Mouse (Mus musculus) embryonic facial prominence, embryonic 14.5 days (tissue): ENCODE data around the gene Srprb. TPM values are rescaled to one million over a fixed set of nuclear protein-coding genes. Genes with fewer than 3 reads are reported as not detected.
"Not testable (repeated sequence)": the region's sequence is repeated elsewhere in the genome, so short reads cannot be mapped to it uniquely, and the experiment has no call there.

ENCODE experiments used
- ATAC-seq: fragments of 200-750 bp; cut with Nextera tagmentation; 2 replicates; pipeline ENCODE4 v1.8.0; 2017; ENCODE audit warnings: low read depth, moderate number of reproducible peaks, moderate TSS enrichment
- DNase-seq: peaks from one replicate; pipeline ENCODE4 v3.0.0-alpha.2; 2015; ENCODE audit warnings: low spot score
- H3K27ac ChIP-seq: fragments of 300-500 bp; sonication (generic); replicated peaks from 2 replicates; pipeline ENCODE4 v1.5.1; 2014; ENCODE audit warnings: low read depth, mild to moderate bottlenecking, low read length, moderate library complexity
- H3K27me3 ChIP-seq: fragments of 300-500 bp; sonication (generic); replicated peaks from 2 replicates; pipeline ENCODE4 v1.6.1; 2014; ENCODE audit warnings: low read length; ENCODE audit not compliant: control insufficient read depth, insufficient read depth
- H3K36me3 ChIP-seq: fragments of 300-500 bp; sonication (generic); 2 replicates; pipeline ENCODE4 v1.6.1; 2014; ENCODE audit warnings: low read length, mixed read lengths; ENCODE audit not compliant: control insufficient read depth, insufficient read depth
- H3K4me1 ChIP-seq: fragments of 300-500 bp; sonication (generic); 2 replicates; pipeline ENCODE4 v1.6.1; 2014; ENCODE audit warnings: antibody characterized with exemption, low read length; ENCODE audit not compliant: control insufficient read depth, insufficient read depth
- H3K4me2 ChIP-seq: fragments of 300-500 bp; sonication (generic); 2 replicates; pipeline ENCODE4 v1.6.1; 2014; ENCODE audit warnings: low read depth, mild to moderate bottlenecking, low read length, moderate library complexity, mixed read lengths
- H3K4me3 ChIP-seq: fragments of 300-500 bp; sonication (generic); 2 replicates; pipeline ENCODE4 v1.5.1; 2014; ENCODE audit warnings: low read depth, mild to moderate bottlenecking, low read length
- H3K9ac ChIP-seq: fragments of 300-500 bp; sonication (generic); 2 replicates; pipeline ENCODE4 v1.6.1; 2014; ENCODE audit warnings: low read depth, mild to moderate bottlenecking, low read length, moderate library complexity, mixed read lengths
- H3K9me3 ChIP-seq: fragments of 300-500 bp; sonication (generic); 2 replicates; pipeline ENCODE4 v1.6.1; 2016; ENCODE audit warnings: low read length; ENCODE audit not compliant: control insufficient read depth
- WGBS: fragments of 180-500 bp; shearing (Covaris S2); extraction: QIAGEN DNeasy Blood & Tissue Kit; methylation state at CpG from one replicate; pipeline ENCODE4 v1.1.7; 2014; 5-methylcytosine and 5-hydroxymethylcytosine counted together
- polyA plus RNA-seq: library from polyadenylated mRNA; unstranded; fragments of >200 nt; fragmentation: Nextera tagmentation; extraction: Ambion mirVana; gene quantifications from 2 replicates; pipeline ENCODE4 v1.2.1, GENCODE M21; 2014

The Srprb gene
- polyA plus RNA-seq, 1 experiment from 2014 or later = 73.5 TPM

DNA sequence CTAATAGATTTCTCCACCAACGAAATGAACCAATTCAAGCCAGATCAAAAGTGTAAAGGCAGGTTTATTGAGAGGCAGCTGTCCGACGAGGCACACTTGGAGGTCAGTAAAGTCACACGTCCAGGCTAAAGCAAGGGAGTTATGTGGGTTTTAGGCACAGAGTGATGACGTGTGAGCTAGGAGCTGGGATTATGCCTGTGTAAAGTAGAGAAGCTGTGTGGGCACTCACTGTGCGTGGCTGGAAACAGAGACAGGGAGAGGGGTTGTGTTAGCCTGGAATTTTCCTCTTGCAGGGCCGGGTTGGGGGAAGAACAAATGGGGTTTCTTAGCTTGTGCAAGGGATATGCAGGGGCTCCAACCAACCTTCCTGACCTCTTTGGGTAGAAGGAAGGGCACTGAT lies 33.2 kb downstream of the Srprb start:
- Histone ChIP-seq H3K27me3 (no peaks in the 10 kb centered on the region), H3K27ac (no peak overlapping the region), H3K9ac (no peak overlapping the region), H3K9me3 (no peaks in the 10 kb centered on the region), H3K4me2 (no peak overlapping the region), H3K4me1 (no peaks in the 10 kb centered on the region), H3K36me3 (no peaks in the 10 kb centered on the region), H3K4me3 (no peak overlapping the region)
- DNase-seq (no peak), ATAC-seq (no peak)
- WGBS = 68% methylated on average over 7 of the region's 7 CpGs

- WGBS = 65% methylated on average over 6 of the region's 6 CpGs
- H3K36me3 ChIP-seq = no peaks in the 10 kb centered on the region
- no peaks in the 10 kb centered on the region for H3K27me3 ChIP-seq
- DNase-seq (no peak), ATAC-seq (peak; percentile 58; the same call in 1 of the 2 replicates)
- H3K4me2 ChIP-seq = no peak overlapping the region
- H3K4me1 ChIP-seq = no peaks in the 10 kb centered on the region
- H3K4me3 ChIP-seq = no peak overlapping the region
- no peak overlapping the region for H3K9ac ChIP-seq
- no peaks in the 10 kb centered on the region for H3K9me3 ChIP-seq
- no peak overlapping the region for H3K27ac ChIP-seq
These were observed 33.9 kb downstream of the Srprb start for GRCm38 (mm10) chr9:103168046-103168445.

DNA sequence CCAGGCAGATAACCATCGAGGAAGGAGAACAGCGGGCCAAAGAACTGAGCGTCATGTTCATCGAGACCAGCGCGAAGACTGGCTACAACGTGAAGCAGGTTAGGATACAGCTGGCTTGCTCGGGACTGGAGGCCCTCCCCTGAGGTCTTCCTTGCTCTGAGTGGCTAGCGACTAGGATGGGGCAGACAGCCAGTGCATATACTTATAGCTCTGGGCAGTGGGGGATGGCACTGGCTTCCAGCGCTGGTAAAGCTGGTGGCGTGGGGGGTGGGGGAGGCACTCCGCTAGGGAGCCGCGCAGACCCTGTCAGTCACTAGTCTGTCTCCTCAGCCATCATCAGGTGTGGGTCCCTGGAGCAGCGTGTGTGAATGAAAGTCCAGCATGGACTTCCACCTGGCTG lies 38.1 kb downstream of the Srprb start:
- Histone ChIP-seq H3K27ac (no peak overlapping the region), H3K36me3 (no peaks in the 10 kb centered on the region), H3K27me3 (no peaks in the 10 kb centered on the region), H3K9me3 (no peaks in the 10 kb centered on the region), H3K4me3 (no peak overlapping the region), H3K4me1 (no peaks in the 10 kb centered on the region), H3K9ac (no peak overlapping the region), H3K4me2 (no peak overlapping the region)
- DNase-seq (no peak), ATAC-seq (no peak)
- WGBS = 76% methylated on average over 15 of the region's 15 CpGs

DNA sequence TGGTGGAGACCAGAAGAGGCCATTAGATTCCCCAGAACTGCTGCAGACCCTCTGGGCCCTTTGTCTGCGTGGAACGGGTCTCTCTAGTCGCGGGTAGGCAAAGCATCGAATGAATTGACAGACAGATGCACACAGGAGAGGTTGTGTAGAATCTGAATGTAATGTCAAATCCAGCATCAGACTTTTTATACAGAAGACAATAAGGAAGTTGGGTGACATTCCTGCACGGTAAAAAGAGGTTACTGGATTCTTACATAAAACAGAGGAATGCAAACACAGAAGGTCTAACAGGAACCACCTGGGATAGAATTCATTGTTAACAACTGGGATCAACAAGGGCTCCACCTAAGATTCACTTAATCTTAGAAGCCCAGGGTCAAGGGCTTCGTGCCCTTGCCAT lies 46.8 kb downstream of the Srprb start:
- not testable (repeated sequence) for H3K4me1 ChIP-seq, H3K27me3 ChIP-seq, H3K27ac ChIP-seq, H3K4me3 ChIP-seq, DNase-seq, H3K36me3 ChIP-seq, H3K9me3 ChIP-seq, H3K9ac ChIP-seq, ATAC-seq, H3K4me2 ChIP-seq
- WGBS = 74% methylated on average over 7 of the region's 7 CpGs

- Histone ChIP-seq H3K9ac (no peak overlapping the region), H3K4me1 (no peaks in the 10 kb centered on the region), H3K4me3 (no peak overlapping the region), H3K27ac (no peak overlapping the region), H3K27me3 (no peaks in the 10 kb centered on the region), H3K9me3 (no peaks in the 10 kb centered on the region; the same call in 1 of the 2 replicates), H3K36me3 (no peaks in the 10 kb centered on the region), H3K4me2 (no peak overlapping the region)
- ATAC-seq = no peak
- DNase-seq = no peak
- WGBS = 79% methylated on average over 2 of the region's 2 CpGs
These were observed 47.4 kb downstream of the Srprb start for GRCm38 (mm10) chr9:103154568-103154967.

- ATAC-seq (no peak), DNase-seq (no peak)
- H3K4me2 ChIP-seq = no peak overlapping the region
- H3K27ac ChIP-seq = no peak overlapping the region
- no peaks in the 10 kb centered on the region; the same call in 1 of the 2 replicates for H3K9me3 ChIP-seq
- WGBS = 84% methylated on average over 5 of the region's 5 CpGs
- no peaks in the 10 kb centered on the region for H3K4me1 ChIP-seq
- H3K4me3 ChIP-seq = no peak overlapping the region
- H3K36me3 ChIP-seq = no peaks in the 10 kb centered on the region
- no peaks in the 10 kb centered on the region for H3K27me3 ChIP-seq
- no peak overlapping the region for H3K9ac ChIP-seq
These were observed 48.7 kb downstream of the Srprb start for GRCm38 (mm10) chr9:103153286-103153685.

- no peak overlapping the region for H3K4me2 ChIP-seq
- peaks cover 9% of the 10 kb centered on the region for H3K4me1 ChIP-seq
- WGBS = 87% methylated on average over 12 of the region's 12 CpGs
- H3K27ac ChIP-seq = no peak overlapping the region
- no peaks in the 10 kb centered on the region; the same call in 1 of the 2 replicates for H3K9me3 ChIP-seq
- H3K9ac ChIP-seq = no peak overlapping the region
- no peak for DNase-seq
- H3K4me3 ChIP-seq = no peak overlapping the region
- no peak for ATAC-seq
- no peaks in the 10 kb centered on the region for H3K27me3 ChIP-seq
- H3K36me3 ChIP-seq = no peaks in the 10 kb centered on the region
These were observed 52.7 kb downstream of the Srprb start for GRCm38 (mm10) chr9:103149074-103149799.

- DNase-seq (no peak), ATAC-seq (no peak)
- 57% methylated on average over 13 of the region's 13 CpGs for WGBS
- Histone ChIP-seq H3K27ac (no peak overlapping the region), H3K4me1 (peaks cover 9% of the 10 kb centered on the region), H3K36me3 (no peaks in the 10 kb centered on the region), H3K4me2 (no peak overlapping the region; the same call in 1 of the 2 replicates), H3K9me3 (no peaks in the 10 kb centered on the region; the same call in 1 of the 2 replicates), H3K9ac (no peak overlapping the region), H3K4me3 (no peak overlapping the region), H3K27me3 (no peaks in the 10 kb centered on the region)
These were observed 54.8 kb downstream of the Srprb start for GRCm38 (mm10) chr9:103147103-103147502.

DNA sequence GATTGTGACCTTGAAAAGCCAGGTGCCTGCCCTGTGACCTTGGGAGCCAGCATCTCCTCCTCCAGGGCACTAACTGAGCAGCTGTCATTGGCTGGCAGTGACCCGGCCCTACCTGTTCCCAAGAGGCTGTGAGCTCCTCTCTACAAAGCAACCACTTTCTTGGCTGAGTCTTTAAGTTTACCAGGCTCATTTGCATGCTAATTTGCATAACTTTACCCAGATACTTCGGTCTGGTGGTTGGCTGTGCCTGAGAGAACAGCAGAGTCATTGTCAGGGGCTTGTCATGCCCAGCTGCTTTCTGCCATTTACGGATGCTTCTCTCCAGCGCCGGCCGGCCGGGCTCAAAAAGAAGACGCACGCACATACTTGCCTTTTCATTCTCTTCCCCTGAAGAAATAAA lies 55.2 kb downstream of the Srprb start:
- H3K36me3 ChIP-seq = no peaks in the 10 kb centered on the region
- no peaks in the 10 kb centered on the region for H3K27me3 ChIP-seq
- H3K27ac ChIP-seq = no peak overlapping the region
- 17% methylated on average over 9 of the region's 9 CpGs for WGBS
- peak; percentile 48 for DNase-seq
- H3K4me1 ChIP-seq = peaks cover 9% of the 10 kb centered on the region
- 0 out of 2 replicates have a peak, but pooled peaks have one; percentile 28 for ATAC-seq
- H3K4me3 ChIP-seq = no peak overlapping the region
- H3K9me3 ChIP-seq = no peaks in the 10 kb centered on the region; the same call in 1 of the 2 replicates
- no peak overlapping the region for H3K9ac ChIP-seq
- H3K4me2 ChIP-seq = no peak overlapping the region
